ENCODE assay signal across 9 mouse cellular contexts in the genomic region with DNA sequence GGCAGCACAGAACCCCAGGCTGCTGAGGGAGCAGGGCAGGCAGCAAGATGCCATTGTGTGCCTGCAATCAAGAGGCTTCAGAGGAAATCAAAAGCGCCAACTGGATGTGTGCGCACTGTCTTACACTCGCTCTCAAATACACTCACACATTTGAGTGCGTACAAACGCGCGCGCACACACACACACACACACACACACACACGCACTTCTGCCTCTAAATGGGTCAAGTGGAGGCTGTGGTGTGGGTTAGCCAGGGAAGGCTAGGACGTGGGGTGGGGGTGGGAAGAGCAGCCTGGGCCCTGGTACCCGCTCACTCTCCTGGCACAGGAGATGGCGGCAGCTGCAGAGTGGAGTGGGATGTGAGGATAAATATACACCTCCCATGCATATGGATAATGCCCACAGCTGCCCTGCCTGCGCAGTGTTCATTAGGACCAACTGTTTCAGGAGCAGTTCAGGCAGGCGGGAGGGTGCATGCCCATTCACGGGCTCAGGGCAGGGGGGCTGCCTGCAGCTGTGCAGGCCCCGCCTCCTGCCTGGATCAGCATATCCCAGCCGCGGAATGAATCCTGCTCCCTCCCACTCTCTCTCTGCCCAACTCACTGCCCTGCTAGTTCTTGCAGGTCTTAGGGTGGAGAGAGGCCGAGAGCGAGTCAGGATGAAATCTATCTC. TPM values are rescaled to one million over a fixed set of nuclear protein-coding genes. Genes with fewer than 3 reads are reported as not detected.
DNase-seq lines count a peak whose midpoint lies in the region; ATAC-seq and TF ChIP-seq lines count a peak whose summit lies in the region.
"Had no signal": no experiment of that assay in that cellular context is flagged by ENCODE, and none has a peak within 500 bp of the region (broad histone marks: within the 10 kb centered on the region; RNA-seq: fewer than 3 reads in every experiment).

No protein-coding gene starts in this region.

- no peaks in the 10 kb centered on the region for H3K79me3 ChIP-seq in C2C12 (ENCODE audit: low read depth)

- no peaks in the 10 kb centered on the region for H3K27me3 ChIP-seq in C2C12 (ENCODE audit: control insufficient read depth, insufficient read depth, insufficient read length)
- no peaks in the 10 kb centered on the region for H3K27me3 ChIP-seq in stomach, embryonic 14.5 days (ENCODE audit: control insufficient read depth, insufficient read depth, low read length)

- H3K27ac ChIP-seq in embryonic fibroblast, embryonic 13.5 days (ENCODE audit: insufficient read depth, low read length) = peak overlapping the region; percentile 93
- H3K27ac ChIP-seq in stomach, embryonic 14.5 days (ENCODE audit: low read length) = peak overlapping the region; percentile 86

- no peaks in the 10 kb centered on the region for H3K36me3 ChIP-seq in C2C12 (ENCODE audit: control insufficient read depth, insufficient read depth)
- H3K36me3 ChIP-seq in stomach, embryonic 14.5 days (ENCODE audit: control insufficient read depth, insufficient read depth, low read length) = no peaks in the 10 kb centered on the region

- TF ChIP-seq CTCF in C2C12 (IDR thresholded peaks at IDR 0.05; ENCODE audit: control insufficient read depth, insufficient read depth, insufficient read length) = no peak
- no peak for TF ChIP-seq CTCF in embryonic fibroblast, embryonic 13.5 days (IDR thresholded peaks at IDR 0.05; ENCODE audit: borderline replicate concordance, insufficient read depth, low read length)

- peak; percentile 79 for DNase-seq in adrenal gland, adult 2 months
- peak; percentile 76 for DNase-seq in heart, postnatal 4 days
- DNase-seq in layer of hippocampus, postnatal 36 days = peak; percentile 66 to 79
- DNase-seq in lung, postnatal 14 days = peak; percentile 56

- peaks cover 28% of the 10 kb centered on the region for H3K4me1 ChIP-seq in embryonic fibroblast, embryonic 13.5 days (ENCODE audit: control insufficient read depth, insufficient read depth, low read length)
- H3K4me1 ChIP-seq in stomach, embryonic 14.5 days (ENCODE audit: control insufficient read depth, insufficient read depth, low read length) = peaks cover 41% of the 10 kb centered on the region

- 0 out of 2 replicates have a peak overlapping the region, but pooled peaks have one; percentile 10 for H3K9ac ChIP-seq in stomach, embryonic 14.5 days (replicated peaks; ENCODE audit: low read depth, low read length)

- ATAC-seq in stomach, embryonic 14.5 days (ENCODE audit: insufficient number of reproducible peaks, insufficient read depth, low FRiP score, low read depth) = peak; percentile 79
- no peak for ATAC-seq in monocyte, adult 5-6 weeks (replicated peaks; ENCODE audit: insufficient number of reproducible peaks, low FRiP score, low TSS enrichment, poor library complexity, severe bottlenecking)

- H3K9me3 ChIP-seq in stomach, embryonic 14.5 days (ENCODE audit: control insufficient read depth, low read depth, low read length) = no peaks in the 10 kb centered on the region

- 12% methylated on average over 20 of the region's 20 CpGs for WGBS in stomach, embryonic 14.5 days

- H3K4me3 ChIP-seq in C2C12 (ENCODE audit: insufficient read depth, poor library complexity, severe bottlenecking) = peak overlapping the region; percentile 19
- H3K4me3 ChIP-seq in embryonic fibroblast, embryonic 13.5 days (ENCODE audit: insufficient read depth, low read length) = no peak overlapping the region
- H3K4me3 ChIP-seq in stomach, embryonic 14.5 days (ENCODE audit: low read depth, low read length) = no peak overlapping the region
- H3K4me3 ChIP-seq: erythroblast, embryonic 14.5 days had no signal

- H3K4me2 ChIP-seq in stomach, embryonic 14.5 days (replicated peaks; ENCODE audit: low read depth, low read length) = peak overlapping the region; percentile 45

- peak; percentile 82 for TF ChIP-seq POLR2A in embryonic fibroblast, embryonic 13.5 days (IDR thresholded peaks at IDR 0.05; ENCODE audit: low read depth, low read length)

- H3K79me2 ChIP-seq in C2C12 (ENCODE audit: control insufficient read depth, insufficient read depth) = no peaks in the 10 kb centered on the region

- H3ac ChIP-seq in C2C12 (ENCODE audit: control insufficient read depth, insufficient read length, low read depth) = peak overlapping the region; percentile 65

TF ChIP-seq in C2C12, 6 proteins besides CTCF, POLR2A, EP300 and RAD21:
- TF ChIP-seq MAX (IDR thresholded peaks at IDR 0.05) (no peak), USF1 (IDR thresholded peaks at IDR 0.05; ENCODE audit: low read depth) (no peak), CEBPB (IDR thresholded peaks at IDR 0.05; ENCODE audit: low read depth) (no peak), MYOD1 (IDR thresholded peaks at IDR 0.05; ENCODE audit: control insufficient read depth, insufficient read length, low read depth) (peak; percentile 70), FOSL1 (IDR thresholded peaks at IDR 0.05; ENCODE audit: insufficient read depth, low read length, poor library complexity, severe bottlenecking) (no peak), MYOG (IDR thresholded peaks at IDR 0.05; ENCODE audit: control insufficient read depth, extremely low read depth, insufficient read length) (no peak)

RNA-seq across cellular contexts. Expression of gene Trim8, which starts 22.1 kb away (rescaled TPM):
- 26.8 TPM for polyA plus RNA-seq in C2C12 (2012; fragmentation: generic; extraction: Trizol)
- total RNA-seq in adrenal gland, adult 2 months (2021) = 10 to 100 TPM; 38.0 to 66.4 TPM
- 66.1 and 78.8 TPM in 2 replicates for polyA plus RNA-seq in adrenal gland, adult 2 months (2012; rRNA removed)
- polyA plus RNA-seq in embryonic fibroblast, embryonic 13.5 days (2011; ENCODE audit: insufficient read length, low read depth, missing spikeins) = 22.1 and 25.9 TPM in 2 replicates
- total RNA-seq in heart, postnatal 4 days (2021) = 10 to 100 TPM; 50.1 to 53.8 TPM
- 100 to 1,000 TPM; 105 TPM for total RNA-seq in layer of hippocampus, postnatal 36 days (2021)
- polyA plus RNA-seq in stomach, embryonic 14.5 days (2014; fragmentation: Nextera tagmentation; extraction: Ambion mirVana) = 22.3 and 23.5 TPM in 2 replicates
- 35.4 to 50.0 TPM (median 39.9 TPM) in 3 replicates for total RNA-seq in monocyte, adult 5-6 weeks (2017)

RNA-seq across cellular contexts. Expression of gene Arl3, which starts 49.4 kb away (rescaled TPM):
- 81.4 TPM for polyA plus RNA-seq in C2C12 (2012; fragmentation: generic; extraction: Trizol)
- 10 to 100 TPM; 51.6 to 75.1 TPM for total RNA-seq in adrenal gland, adult 2 months (2021)
- polyA plus RNA-seq in adrenal gland, adult 2 months (2012; rRNA removed) = 11.7 and 12.2 TPM in 2 replicates
- 83.5 and 94.6 TPM in 2 replicates for polyA plus RNA-seq in embryonic fibroblast, embryonic 13.5 days (2011; ENCODE audit: insufficient read length, low read depth, missing spikeins)
- 10 to 100 TPM; 29.6 to 31.1 TPM for total RNA-seq in heart, postnatal 4 days (2021)
- total RNA-seq in layer of hippocampus, postnatal 36 days (2021) = 100 to 1,000 TPM; 123 to 126 TPM
- 89.4 and 98.7 TPM in 2 replicates for polyA plus RNA-seq in stomach, embryonic 14.5 days (2014; fragmentation: Nextera tagmentation; extraction: Ambion mirVana)
- 7.1 to 26.2 TPM (median 18.2 TPM) in 3 replicates for total RNA-seq in monocyte, adult 5-6 weeks (2017)

RNA-seq across cellular contexts. Expression of gene Sfxn2, which starts 49.5 kb away (rescaled TPM):
- 1.4 TPM for polyA plus RNA-seq in C2C12 (2012; fragmentation: generic; extraction: Trizol)
- 10 to 100 TPM in 1 of 2 experiments, 1 to 10 TPM in 1; 7.7 to 12.7 TPM for total RNA-seq in adrenal gland, adult 2 months (2021)
- 3.7 and 4.6 TPM in 2 replicates for polyA plus RNA-seq in adrenal gland, adult 2 months (2012; rRNA removed)
- 7.6 and 8.6 TPM in 2 replicates for polyA plus RNA-seq in embryonic fibroblast, embryonic 13.5 days (2011; ENCODE audit: insufficient read length, low read depth, missing spikeins)
- total RNA-seq in heart, postnatal 4 days (2021) = 1 to 10 TPM; 4.6 to 6.4 TPM
- 1 to 10 TPM; 4.9 to 8.5 TPM for total RNA-seq in layer of hippocampus, postnatal 36 days (2021)
- polyA plus RNA-seq in stomach, embryonic 14.5 days (2014; fragmentation: Nextera tagmentation; extraction: Ambion mirVana) = 19.3 and 20.8 TPM in 2 replicates
- total RNA-seq in monocyte, adult 5-6 weeks (2017) = 8.9 to 11.1 TPM (median 10.2 TPM) in 3 replicates
